Mouse (Mus musculus): ENCODE measurements at regions not wholly inside any gene's neighbourhood (a gene's known extent, or its start where the extent isn't known, plus 50 kb on each side); places are given as distances from the start of the nearest gene placed in this dataset.

DNA sequence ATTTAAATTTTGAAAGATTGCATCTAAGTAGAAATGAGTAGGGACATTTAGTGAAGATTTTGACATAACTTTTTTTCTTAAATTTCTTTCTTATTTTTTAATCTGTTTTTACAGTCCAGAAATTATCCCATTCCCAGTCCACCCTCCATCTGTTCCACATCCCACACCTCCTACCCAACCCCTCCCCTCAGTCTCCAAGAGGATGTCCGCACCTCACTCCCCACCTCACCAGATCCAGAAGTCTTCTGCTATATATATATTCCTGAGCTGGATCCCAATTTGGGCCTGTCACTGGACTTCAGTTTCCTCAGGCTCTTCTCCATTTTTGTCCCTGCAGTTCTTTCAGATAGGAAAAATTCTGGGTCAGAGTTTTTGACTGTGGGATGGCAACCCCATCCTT lies 3879.6 kb upstream of the Gm7489 start:
- intact Hi-C loops (cut with DNase I): no loop called here
- DNase-seq (ENCODE audit: low spot score): no peak

DNA sequence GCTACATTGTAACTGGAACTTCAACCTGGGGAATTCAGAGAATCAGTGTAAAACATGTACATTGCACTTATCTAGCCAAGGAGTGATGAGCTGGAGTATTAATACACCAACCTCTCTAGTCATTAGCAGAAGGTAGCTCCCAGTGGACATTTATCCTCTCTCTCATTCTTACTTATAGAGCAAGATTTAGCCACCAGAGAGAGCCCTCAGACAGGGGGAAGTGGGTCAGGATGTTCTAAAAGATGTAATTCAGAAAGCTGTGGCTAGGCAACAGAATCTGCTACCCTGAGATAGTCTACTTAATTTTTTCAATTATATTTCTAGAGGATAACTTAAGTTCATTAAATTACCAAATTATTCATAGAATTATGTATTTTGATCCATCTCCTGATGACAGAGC lies 3838.1 kb upstream of the Gm7489 start:
- no peak for DNase-seq (ENCODE audit: low spot score)
- intact Hi-C loops (cut with DNase I): loop anchor here (10.0 kb wide), 1 partner anchor 218 kb away; no protein-coding TSS in a partner anchor

DNA sequence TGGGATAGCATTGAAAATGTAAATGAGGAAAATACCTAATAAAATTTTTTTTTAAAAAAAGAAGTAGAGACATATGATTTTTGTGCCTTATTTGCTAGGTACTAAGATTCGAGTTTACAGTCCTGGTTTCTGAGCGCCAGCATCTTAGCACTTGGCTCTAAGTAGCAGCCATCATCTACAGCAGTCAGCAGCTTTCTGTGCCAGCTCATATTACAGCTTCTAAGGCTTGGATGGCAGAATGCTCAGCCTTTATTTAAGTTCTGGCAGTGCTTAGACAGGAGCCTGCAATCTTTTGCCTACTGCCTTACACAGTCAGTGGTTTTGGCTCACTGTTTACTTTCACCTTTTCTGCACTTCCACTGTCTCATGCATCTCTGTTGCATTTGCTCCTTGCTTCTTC lies 3831.2 kb upstream of the Gm7489 start:
- intact Hi-C loops (cut with DNase I): no loop called here
- DNase-seq (ENCODE audit: low spot score): no peak

DNA sequence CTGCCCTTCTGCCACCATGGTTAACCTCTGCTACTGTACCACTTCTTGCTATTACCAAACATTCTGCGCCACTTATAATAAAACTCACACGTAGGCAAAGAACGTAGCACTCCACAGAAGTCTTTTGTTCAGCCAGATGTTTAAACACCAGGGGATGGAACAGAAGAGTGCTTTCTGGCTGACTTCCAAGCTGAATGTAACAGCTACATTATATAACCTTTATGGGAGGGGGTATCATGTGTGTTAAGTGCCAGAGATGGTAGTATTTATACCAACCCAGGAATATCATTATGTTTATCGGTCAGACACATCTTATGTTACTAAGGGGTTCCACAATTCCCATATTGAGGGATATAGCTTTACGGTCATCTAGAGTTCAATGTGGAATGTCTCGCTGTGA lies 3830.8 kb upstream of the Gm7489 start:
- DNase-seq (ENCODE audit: low spot score): no peak
- intact Hi-C loops (cut with DNase I): no loop called here

DNA sequence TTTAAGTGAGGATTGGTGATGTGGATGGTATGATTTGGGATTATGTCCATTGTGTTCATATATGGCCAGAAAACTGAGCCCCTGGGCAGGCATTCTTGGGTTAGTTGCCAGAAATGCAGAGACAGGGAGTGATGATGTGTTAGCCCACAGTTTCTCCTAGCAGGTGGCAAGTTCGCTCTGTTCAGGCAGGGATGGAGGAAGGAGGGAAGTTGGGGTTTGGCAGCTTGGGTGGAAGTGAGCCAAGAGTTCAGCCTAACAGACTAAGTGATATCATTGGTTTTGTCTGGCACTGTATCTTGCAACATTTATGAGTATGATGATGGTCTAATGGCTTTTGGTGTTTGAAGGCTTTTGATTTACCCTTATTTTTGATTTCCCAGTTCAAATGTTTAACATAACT lies 3806.5 kb upstream of the Gm7489 start:
- intact Hi-C loops (cut with DNase I): no loop called here
- DNase-seq (ENCODE audit: low spot score): no peak

DNA sequence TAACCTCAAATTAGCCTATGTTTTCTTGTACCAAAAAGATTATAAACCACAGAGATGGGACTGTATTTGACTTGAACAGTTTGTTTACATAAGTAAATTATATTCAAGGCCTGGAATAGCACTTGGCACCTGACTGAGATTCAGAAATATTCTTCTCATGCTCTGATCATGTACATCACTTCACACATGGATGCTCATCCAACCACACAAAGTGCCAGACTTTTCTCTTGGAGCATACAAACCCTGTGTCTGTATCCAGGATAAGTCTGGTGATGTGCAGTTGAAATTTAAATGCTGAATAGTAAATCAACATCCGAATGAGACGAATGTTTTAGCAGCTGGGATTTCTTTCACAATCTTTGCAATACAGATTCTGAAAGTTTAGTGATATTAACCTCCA lies 3802.3 kb upstream of the Gm7489 start:
- no peak for DNase-seq (ENCODE audit: low spot score)
- intact Hi-C loops (cut with DNase I): no loop called here

DNA sequence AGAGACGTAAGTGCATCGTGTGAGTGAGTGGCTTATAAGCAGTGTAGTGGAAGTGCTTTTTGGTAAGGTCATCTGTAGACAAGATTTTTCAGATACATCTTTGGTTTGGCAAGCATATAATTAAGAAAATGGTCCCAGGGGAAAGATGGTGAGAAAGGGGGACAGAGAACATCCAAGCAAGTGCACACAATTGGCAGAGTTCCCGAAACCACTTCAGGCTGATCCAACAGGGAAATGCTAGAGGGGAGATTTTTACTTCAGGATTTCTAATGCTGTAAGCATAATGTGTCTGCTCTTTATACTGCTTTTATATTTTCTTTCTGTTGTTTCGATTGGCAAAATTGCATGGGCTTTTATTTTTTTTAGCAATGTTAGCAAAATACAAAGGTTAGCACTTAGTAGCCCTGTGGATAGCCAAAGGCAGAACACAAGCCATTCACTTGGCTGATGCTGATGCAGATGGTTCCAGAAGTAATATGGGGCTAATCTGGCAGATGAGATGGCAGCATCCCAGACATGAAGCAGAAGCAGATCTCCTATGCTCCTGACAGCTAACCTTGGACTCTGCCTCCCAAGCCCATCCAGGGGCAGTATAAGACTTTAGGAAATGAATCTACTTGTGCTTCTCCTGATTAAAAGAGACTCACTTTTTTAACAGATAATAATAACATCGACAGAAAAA lies 3782.0 kb upstream of the Gm7489 start:
- no peak for DNase-seq (ENCODE audit: low spot score)
- intact Hi-C loops (cut with DNase I): no loop called here

DNA sequence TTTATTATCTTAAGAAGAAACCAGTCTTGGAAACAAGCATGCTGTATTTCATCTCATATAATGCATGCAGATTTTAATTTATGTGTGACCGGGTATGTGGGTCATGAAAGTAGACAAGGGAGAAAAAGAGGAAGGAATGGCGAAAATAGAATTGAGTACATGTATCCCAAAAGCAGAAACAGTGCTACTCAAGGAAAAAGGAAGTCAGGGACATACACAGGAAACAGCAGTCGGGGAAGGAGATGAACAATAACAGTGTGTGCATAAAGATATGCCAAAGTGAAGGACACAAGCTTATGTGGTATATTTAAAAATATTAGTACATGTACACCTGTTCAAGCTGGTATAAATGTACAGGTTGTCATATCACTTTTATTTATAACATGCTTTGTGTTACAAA lies 3775.8 kb upstream of the Gm7489 start:
- no peak for DNase-seq (ENCODE audit: low spot score)
- intact Hi-C loops (cut with DNase I): no loop called here

DNA sequence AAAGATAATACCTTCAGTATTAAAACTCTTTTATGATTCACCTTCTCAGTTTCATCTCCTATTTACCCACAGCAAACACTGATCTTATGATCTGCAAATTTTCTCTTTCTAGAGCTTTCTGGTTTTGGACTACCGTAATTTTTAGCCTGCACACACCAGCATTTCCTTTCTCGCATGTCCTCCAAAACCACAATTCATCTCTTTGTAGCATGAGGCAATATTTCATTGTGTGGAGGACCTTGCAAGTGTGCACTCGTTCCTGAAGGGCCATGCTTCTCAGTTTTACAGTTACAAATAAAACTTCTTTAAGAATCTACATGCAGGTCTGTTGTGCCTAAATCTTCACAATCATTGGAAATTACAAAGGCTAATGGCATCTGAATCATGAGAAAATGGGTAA lies 3730.8 kb upstream of the Gm7489 start:
- intact Hi-C loops (cut with DNase I): no loop called here
- no peak for DNase-seq (ENCODE audit: low spot score)

DNA sequence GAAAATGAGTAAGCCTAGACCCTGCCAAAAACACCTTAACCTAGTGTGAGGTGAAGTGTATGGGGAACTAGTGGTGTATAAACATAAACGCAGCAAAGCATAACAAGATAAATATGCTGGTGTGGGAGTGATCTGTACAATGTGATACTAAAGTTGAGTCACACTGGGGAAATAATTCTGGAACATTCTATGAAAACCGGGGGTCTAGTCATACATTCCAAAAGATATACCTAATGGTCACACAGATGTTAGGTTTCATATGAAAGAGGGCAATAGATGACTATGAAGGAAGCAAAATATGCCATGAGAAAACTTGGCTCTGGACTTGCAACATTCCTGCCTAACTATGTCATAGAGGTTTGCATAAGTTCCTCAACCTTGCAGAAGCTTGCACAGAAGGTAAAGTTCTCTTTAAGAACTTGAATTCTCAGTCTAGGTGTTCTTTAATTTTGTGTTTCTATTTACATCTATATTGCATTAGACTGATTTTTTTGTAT lies 3712.4 kb upstream of the Gm7489 start:
- no peak for DNase-seq (ENCODE audit: low spot score)

DNA sequence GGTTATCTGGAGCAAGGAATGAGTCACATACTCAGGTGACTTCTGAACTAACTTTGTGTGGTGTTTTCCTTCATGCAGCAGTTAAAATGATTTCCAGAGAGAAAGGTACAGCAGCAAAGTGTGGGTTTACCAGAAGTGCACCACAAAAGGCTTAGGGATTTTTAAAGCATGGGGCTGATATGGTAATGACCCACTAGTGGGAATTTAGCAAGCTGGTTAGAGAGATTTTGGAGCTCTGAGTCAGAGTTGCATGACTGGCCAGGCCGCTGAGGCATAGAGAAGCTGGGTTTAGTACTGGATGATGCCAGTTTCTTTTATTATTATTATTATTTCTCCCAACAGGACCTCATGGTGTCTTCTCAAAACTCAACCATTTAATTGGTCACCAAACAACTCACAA lies 3701.5 kb upstream of the Gm7489 start:
- intact Hi-C loops (cut with DNase I): no loop called here
- DNase-seq (ENCODE audit: low spot score): no peak

More for the DNA sequence above, 3712.4 kb upstream of the Gm7489 start:
- intact Hi-C loops (cut with DNase I): no loop called here

All from heart, postnatal 25 days (tissue).